Mouse (Mus musculus) kidney, postnatal 14 days (tissue): ENCODE measurements at regions not wholly inside any gene's neighbourhood (a gene's known extent, or its start where the extent isn't known, plus 50 kb on each side); places are given as distances from the start of the nearest gene placed in this dataset.
A peak's percentile ranks its signal among the peaks of the same experiment; 100 is the strongest.

Source experiments
- DNase-seq: peaks from one replicate; pipeline ENCODE4 v3.0.0; 2022; ENCODE audit warnings: mixed read lengths

DNA sequence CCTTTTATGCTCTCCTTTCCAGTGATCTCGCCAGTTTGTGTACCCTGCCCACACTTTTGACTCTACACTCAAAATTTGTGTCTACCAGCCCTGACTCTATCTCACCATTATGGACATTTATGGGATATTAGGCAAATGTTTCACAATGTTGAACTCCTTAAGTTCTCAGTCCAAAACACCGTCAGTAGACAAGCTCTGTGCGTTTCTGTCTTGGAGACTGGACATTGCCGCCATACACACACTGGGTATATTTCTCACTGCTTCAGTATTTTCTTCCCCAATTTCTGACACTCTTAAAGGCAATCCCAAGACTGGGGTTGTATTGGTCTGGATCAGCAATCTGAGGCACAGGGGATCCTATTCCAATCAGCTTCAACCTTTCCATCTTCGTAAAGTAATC, 75.6 kb downstream of the Oxgr1 start:
- no peak for DNase-seq

DNA sequence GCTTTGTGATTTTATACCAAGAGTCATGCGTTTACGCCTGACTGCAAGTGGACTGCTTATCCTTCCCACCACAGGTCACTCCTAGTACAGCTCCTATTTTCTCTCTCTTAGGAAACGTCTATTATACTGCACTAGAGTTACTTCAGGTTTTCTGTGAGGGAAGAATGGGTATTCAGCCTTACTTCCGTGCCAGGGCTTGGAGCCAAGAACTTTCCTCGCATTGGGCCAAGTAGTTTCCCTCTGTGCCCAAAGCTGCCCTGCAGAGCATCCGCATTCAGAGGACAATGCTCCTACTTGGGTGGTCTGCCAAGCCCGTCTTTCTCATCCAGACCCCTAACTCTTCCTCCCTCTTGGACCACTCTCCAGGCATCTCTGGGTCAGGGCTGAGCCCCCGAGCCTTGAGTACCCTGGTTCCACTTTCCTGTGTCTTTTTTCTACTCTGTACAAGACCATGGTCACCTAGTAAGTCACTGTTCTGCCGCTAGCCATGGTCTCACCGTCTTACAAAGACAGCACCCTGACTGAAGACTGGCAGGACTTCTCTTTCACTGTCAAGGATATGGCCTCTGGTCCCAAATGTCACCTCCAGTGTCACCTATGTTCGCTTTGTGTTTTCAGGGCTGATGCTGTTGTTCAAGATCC, 76.3 kb downstream of the Oxgr1 start:
- DNase-seq = peak; percentile 24

DNA sequence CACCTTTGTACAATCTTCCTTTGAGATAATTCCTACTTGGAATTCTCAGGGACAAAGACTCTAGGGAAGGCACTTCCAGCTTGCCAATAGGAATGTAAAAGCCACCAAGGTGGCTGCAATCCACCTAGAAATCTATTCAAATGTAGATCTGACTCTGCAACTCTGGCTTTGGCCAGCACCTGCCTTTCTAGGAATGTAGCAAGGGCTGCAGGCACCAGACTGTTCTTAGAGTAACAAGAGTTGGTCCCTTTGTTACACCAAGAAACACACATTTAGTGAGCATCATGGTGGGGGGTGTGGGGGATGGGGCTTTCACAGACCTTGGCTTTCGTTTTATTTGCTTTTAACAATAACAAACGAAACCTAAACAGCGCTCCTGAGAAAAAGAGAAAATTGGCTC, 78.5 kb downstream of the Oxgr1 start:
- DNase-seq = no peak

DNA sequence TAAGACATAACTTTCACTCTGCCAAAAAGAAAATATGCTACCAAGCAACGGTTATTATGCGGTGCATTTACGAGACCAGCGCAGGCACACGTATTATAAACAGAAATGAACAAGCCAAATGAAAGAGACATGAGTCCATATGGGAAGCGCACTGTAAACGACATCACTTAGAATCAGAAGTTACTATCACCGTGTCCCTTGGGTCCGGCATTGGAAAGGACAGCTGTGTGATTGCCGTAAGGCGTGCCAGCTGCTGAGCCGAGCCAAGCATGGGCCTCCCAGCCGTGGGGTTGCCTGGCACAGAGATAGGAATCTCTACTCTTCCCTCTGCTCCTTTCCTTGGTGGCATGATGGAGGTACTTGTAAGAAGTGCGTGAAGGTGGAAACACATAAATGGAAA, 88.4 kb downstream of the Oxgr1 start:
- DNase-seq = no peak

DNA sequence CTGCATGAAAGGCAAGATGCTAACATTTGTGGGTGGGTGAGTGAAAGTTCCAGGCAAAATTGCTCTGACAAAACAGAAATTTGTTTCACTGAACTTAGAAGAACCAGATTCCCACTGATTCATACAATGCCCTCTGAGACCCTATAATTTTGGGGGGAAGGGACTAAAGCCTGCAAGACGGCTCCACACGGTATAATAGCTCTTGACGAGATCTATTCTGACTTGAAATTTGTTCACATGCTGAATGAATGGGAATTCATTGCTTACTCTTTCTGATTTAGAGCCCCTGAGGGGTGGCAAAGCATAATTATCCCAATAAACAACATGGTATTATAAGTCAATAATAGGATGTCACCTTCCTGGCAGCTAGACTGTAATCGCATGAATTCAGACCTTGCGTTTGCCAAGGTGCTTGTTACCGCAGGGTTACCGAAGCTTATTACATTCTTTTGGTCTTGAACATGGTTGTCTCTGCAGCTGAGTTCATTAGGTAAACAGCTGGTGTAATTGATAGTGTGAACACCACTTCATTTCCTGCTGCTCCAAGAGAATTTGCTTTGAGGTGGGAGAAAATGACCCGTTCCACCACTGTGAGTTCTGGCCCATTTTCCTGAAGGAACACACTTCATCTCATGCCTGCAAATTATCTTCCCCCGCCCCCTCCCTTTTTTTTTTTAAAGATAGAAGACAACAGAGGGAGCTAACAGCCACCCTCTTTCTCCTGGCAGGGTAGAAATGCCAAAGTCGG, 89.2 kb downstream of the Oxgr1 start:
- DNase-seq = no peak
